Mouse (Mus musculus) heart, embryonic 15.5 days (tissue): Measurements from ENCODE around the gene Nfix. TPM values are rescaled to one million over a fixed set of nuclear protein-coding genes. Genes with fewer than 3 reads are reported as not detected.
A peak's percentile ranks its signal among the peaks of the same experiment; 100 is the strongest.
"Not testable (repeated sequence)": the region's sequence is repeated elsewhere in the genome, so short reads cannot be mapped to it uniquely, and the experiment has no call there.

Experiments
- ATAC-seq: fragments of 200-750 bp; cut with Nextera tagmentation; replicated peaks from 2 replicates; pipeline ENCODE4 v1.8.0; 2017; ENCODE audit warnings: low read depth, moderate TSS enrichment; ENCODE audit not compliant: insufficient number of reproducible peaks, insufficient read depth, low FRiP score
- H3K27ac ChIP-seq: fragments of 300-500 bp; sonication (generic); 2 replicates; pipeline ENCODE4 v1.5.1; 2015; ENCODE audit warnings: mild to moderate bottlenecking, inconsistent platforms
- H3K27me3 ChIP-seq: fragments of 300-500 bp; sonication (generic); 2 replicates; pipeline ENCODE4 v1.6.1; 2015; ENCODE audit warnings: inconsistent platforms
- H3K36me3 ChIP-seq: fragments of 300-500 bp; sonication (generic); 2 replicates; pipeline ENCODE4 v1.6.1; 2015; ENCODE audit warnings: mild to moderate bottlenecking, inconsistent platforms
- H3K4me1 ChIP-seq: fragments of 300-500 bp; sonication (generic); replicated peaks from 2 replicates; pipeline ENCODE4 v1.6.1; 2015; ENCODE audit warnings: inconsistent platforms
- H3K4me2 ChIP-seq: fragments of 300-500 bp; sonication (generic); 2 replicates; pipeline ENCODE4 v1.6.1; 2015; ENCODE audit warnings: inconsistent platforms, mild to moderate bottlenecking, moderate library complexity
- H3K4me3 ChIP-seq: fragments of 300-500 bp; sonication (generic); 2 replicates; pipeline ENCODE4 v1.5.1; 2015; ENCODE audit warnings: mild to moderate bottlenecking, inconsistent platforms
- H3K9ac ChIP-seq: fragments of 300-500 bp; sonication (generic); 2 replicates; pipeline ENCODE4 v1.6.1; 2015; ENCODE audit warnings: mild to moderate bottlenecking, inconsistent platforms
- H3K9me3 ChIP-seq: fragments of 300-500 bp; sonication (generic); replicated peaks from 2 replicates; pipeline ENCODE4 v1.6.1; 2016; ENCODE audit warnings: inconsistent platforms
- WGBS: fragments of 180-500 bp; shearing (Covaris S2); methylation state at CpG from one replicate; pipeline ENCODE4 v1.1.7; 2015; ENCODE audit warnings: mixed read lengths; 5-methylcytosine and 5-hydroxymethylcytosine counted together
- polyA plus RNA-seq: library from polyadenylated mRNA; unstranded; fragments of >200 nt; fragmentation: Nextera tagmentation; extraction: Ambion mirVana; gene quantifications from 2 replicates; pipeline ENCODE4 v1.2.1, GENCODE M21; 2015

Gene Nfix
- polyA plus RNA-seq, 1 experiment from 2014 or later, result 15.0 TPM

DNA sequence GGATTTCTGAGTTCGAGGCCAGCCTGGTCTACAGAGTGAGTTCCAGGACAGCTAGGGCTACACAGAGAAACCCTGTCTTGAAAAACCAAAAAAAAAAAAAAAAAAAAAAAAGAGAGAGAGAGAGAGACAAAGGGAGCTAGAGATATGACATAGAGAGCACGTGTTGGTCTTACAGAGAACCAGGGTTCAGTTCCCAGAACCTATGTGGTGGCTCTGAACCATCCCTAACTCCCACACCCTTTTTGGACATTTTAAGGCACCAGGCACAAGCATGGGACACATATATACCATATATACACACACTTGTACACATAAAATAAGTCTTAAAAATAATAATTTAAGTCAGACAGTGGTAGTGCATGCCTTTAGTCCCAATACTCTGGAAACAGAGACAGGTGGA, 26.4 kb upstream of the Nfix start:
- not testable (repeated sequence) for H3K4me2 ChIP-seq, ATAC-seq, H3K27me3 ChIP-seq, H3K27ac ChIP-seq, H3K36me3 ChIP-seq, H3K4me3 ChIP-seq, H3K9me3 ChIP-seq, H3K9ac ChIP-seq
- WGBS, result 83% methylated on average over 2 of the region's 2 CpGs
- peaks cover 14% of the 10 kb centered on the region for H3K4me1 ChIP-seq

DNA sequence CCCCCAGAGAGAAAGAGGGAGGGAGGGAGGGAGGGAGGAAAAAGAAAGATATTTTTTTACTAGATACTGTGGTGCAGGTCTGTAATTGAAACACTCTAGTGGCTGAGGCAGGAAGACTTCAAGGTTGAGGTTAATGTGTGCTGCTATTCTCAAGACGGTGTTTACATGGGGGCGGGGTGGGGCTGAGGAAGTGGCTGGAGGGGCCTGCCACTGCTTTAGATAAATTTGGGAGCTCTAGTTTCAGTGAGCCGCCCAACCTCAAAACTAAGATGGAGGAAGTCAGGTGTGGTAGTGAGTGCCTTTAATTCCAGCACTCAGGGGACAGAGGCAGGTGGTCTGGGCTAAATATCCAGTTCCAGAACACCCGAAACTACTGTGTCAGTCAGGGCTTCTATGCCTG, 25.5 kb upstream of the Nfix start:
- H3K9me3 ChIP-seq, result no peaks in the 10 kb centered on the region
- H3K27ac ChIP-seq, result no peak overlapping the region
- H3K4me2 ChIP-seq, result no peak overlapping the region
- peaks cover 13% of the 10 kb centered on the region for H3K4me1 ChIP-seq
- 53% methylated on average over 4 of the region's 4 CpGs for WGBS
- H3K27me3 ChIP-seq, result no peaks in the 10 kb centered on the region
- no peak overlapping the region for H3K4me3 ChIP-seq
- no peak for ATAC-seq
- H3K36me3 ChIP-seq, result no peaks in the 10 kb centered on the region
- H3K9ac ChIP-seq, result no peak overlapping the region

DNA sequence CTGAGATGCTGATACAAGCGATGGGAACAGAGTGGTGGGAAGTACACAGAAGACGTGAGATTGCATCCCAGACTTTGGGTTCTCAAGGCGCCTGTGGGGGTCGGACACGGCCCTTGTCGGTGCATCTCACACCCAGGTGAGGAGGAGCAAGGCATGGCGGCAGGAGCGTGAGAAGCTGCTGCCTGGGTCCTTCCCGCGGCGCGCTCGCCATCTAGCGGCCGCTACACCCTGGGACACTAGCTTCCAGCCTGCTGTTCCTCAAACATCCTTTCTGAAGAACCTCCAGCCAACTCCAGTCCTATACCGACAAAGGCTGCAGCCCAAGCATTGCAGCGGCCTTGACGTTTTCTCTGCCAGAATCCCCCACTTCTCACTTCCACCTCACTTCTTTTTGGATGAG, 23.5 kb upstream of the Nfix start:
- H3K4me1 ChIP-seq, result peaks cover 13% of the 10 kb centered on the region
- no peaks in the 10 kb centered on the region for H3K9me3 ChIP-seq
- no peak overlapping the region for H3K27ac ChIP-seq
- H3K27me3 ChIP-seq, result no peaks in the 10 kb centered on the region
- WGBS, result under 1% methylated on average over 18 of the region's 18 CpGs
- peak overlapping the region; percentile 46 for H3K4me2 ChIP-seq
- ATAC-seq, result peak; percentile 45; the same call in 1 of the 2 replicates
- no peaks in the 10 kb centered on the region for H3K36me3 ChIP-seq
- H3K4me3 ChIP-seq, result no peak overlapping the region
- no peak overlapping the region for H3K9ac ChIP-seq

DNA sequence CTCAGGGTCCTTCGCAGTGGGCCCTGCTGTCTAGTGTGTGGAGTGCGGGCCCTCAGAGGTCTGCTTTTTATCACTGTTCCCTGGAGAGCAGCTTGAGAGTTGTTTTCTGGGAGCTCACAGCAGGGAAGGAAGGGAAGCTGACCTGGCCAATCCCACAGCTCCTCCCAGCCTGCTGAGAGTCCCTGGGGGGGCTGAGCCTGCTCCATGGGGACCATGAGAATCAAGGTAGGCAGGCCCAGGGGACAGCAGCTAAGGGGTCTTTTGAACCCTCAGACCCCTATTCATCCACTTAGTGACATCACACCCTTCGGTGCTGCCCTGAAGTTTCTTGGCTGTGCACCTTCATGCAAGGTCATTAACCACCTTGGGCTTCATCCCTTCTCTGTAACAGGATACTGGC, 22.6 kb upstream of the Nfix start, which contains the start of gene Dand5:
TSS of gene Dand5 (minus strand) at position 101 of the 400 bp plus-strand sequence.
- whole genome bisulfite sequencing, result 43% methylated on average over 3 of the region's 3 CpGs

DNA sequence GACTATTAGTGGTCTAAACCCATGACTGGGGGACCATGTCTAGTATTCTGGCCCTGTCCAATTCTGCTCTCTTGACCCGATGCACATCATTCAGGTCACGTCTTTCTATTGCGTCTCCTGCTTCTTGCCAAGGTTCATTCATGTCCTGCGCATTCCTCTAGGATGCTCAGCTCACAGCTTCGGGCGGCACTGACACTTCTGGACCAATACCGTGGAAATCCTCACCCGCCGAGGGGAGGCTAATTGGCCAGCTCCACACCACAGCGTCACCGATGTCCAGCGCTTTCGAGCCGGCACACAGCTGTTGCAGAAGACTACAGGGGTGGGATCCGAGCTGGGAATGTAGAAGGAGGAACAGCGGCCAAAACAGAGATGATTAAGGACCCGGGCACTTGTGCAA, 16.0 kb upstream of the Nfix start:
- Histone ChIP-seq H3K27me3 (peaks cover 15% of the 10 kb centered on the region; the same call in 1 of the 2 replicates), H3K4me2 (no peak overlapping the region), H3K4me1 (peaks cover 18% of the 10 kb centered on the region), H3K4me3 (no peak overlapping the region), H3K9me3 (no peaks in the 10 kb centered on the region), H3K27ac (no peak overlapping the region), H3K9ac (no peak overlapping the region), H3K36me3 (no peaks in the 10 kb centered on the region)
- no peak for ATAC-seq
- 75% methylated on average over 17 of the region's 17 CpGs for WGBS

More for the DNA sequence above, 22.6 kb upstream of the Nfix start, which contains the start of gene Dand5:
- ATAC-seq, result no peak; the same call in 1 of the 2 replicates
- Histone ChIP-seq H3K27me3 (no peaks in the 10 kb centered on the region), H3K27ac (no peak within 1 kb of the TSS), H3K36me3 (no peaks in the 10 kb centered on the region), H3K4me2 (peak within 1 kb of the TSS; percentile 46), H3K9me3 (no peaks in the 10 kb centered on the region), H3K9ac (no peak within 1 kb of the TSS), H3K4me1 (peaks cover 13% of the 10 kb centered on the region), H3K4me3 (no peak within 1 kb of the TSS)

DNA sequence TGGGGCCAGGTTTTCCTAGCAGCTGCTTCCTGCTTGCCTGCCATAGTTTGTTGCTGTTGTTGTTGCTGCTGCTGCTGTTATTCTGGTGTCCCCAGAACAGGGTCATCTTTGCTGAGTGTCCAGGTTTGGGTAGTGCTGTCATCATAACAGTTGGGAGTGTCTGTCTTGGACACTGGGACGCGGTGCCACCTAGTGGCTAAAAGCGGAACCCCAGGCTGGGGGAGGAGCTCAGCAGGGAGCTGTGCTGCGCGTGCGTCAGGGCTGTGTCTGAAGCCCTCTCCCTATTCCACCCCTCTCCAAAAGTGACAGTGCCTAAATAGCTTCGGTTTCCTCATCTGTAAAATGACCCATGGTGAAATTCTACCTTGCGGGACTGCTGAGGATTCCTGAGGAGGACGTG, 15.4 kb upstream of the Nfix start:
- no peaks in the 10 kb centered on the region for H3K36me3 ChIP-seq
- H3K9me3 ChIP-seq, result no peaks in the 10 kb centered on the region
- no peak overlapping the region for H3K9ac ChIP-seq
- 13% methylated on average over 9 of the region's 9 CpGs for WGBS
- ATAC-seq, result peak; percentile 65
- H3K4me3 ChIP-seq, result no peak overlapping the region
- peaks cover 17% of the 10 kb centered on the region; the same call in 1 of the 2 replicates for H3K27me3 ChIP-seq
- H3K4me2 ChIP-seq, result peak overlapping the region; percentile 3
- H3K4me1 ChIP-seq, result peaks cover 23% of the 10 kb centered on the region
- H3K27ac ChIP-seq, result no peak overlapping the region

DNA sequence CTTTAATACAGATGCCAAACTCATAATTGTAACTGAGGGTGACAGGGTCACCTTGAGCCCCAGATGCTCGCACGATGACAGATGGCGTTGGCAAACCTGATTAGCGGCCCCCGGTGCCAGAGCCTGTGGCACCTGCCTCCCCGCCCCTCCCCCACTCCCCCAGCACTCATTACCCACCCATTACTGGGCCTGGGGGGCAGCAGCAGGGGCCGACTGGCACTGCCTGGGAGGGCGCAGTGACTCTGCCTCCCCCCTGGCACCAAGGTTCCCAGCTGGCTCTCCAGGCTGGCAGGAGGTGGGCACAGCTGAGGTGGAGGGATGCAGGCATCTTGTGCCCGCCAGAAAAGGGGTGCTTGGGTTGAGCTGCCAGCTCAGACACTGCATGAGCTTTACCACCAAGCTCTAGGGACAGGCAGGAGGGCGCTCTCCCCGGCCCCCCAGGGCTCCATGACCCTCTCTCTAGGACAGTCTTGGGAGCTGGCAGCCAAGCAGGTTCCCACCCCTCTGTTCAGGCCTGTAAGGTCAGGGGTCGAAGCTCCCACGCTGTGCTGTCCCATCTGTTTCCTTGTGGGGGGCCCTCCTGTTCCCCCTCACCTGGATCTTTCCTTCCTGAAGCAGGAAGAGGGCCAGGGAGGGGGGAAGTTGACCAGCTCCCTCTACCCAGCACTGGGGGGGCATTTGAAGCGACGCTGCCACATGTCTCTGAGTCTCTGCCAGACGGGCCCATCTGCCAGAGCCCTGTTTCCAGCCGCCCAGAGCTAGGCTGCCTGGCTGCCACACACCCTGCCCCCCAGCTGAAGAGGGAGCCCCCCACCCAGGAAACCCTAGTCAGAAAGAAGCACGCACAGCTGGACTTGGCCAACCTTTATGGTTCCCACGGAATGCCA, 14.7 kb upstream of the Nfix start:
- ATAC-seq, result no peak
- H3K9ac ChIP-seq, result peak overlapping the region; percentile 1; the same call in 1 of the 2 replicates
- no peak overlapping the region for H3K27ac ChIP-seq
- peak overlapping the region; percentile 3 for H3K4me2 ChIP-seq
- peaks cover 17% of the 10 kb centered on the region; the same call in 1 of the 2 replicates for H3K27me3 ChIP-seq
- H3K4me3 ChIP-seq, result no peak overlapping the region
- no peaks in the 10 kb centered on the region for H3K36me3 ChIP-seq
- no peaks in the 10 kb centered on the region for H3K9me3 ChIP-seq
- 36% methylated on average over 19 of the region's 19 CpGs for WGBS
- peaks cover 23% of the 10 kb centered on the region for H3K4me1 ChIP-seq

DNA sequence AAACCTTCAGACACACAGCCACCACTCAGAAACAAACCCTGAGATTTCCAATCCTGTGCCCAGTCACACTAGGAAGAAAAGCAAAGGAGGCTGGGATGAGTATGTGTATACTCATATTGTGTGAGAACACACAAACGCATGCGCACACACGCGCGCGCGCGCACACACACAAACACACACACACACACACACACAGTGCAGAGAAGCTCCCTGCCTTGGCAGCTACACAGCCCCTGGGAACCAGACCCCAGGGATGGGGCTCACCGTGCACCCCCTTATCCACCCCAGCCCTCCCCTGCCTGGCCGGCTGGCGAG, 14.1 kb upstream of the Nfix start:
- H3K9ac ChIP-seq, result 0 out of 2 replicates have a peak overlapping the region, but pooled peaks have one; percentile 1
- H3K27me3 ChIP-seq, result peaks cover 17% of the 10 kb centered on the region; the same call in 1 of the 2 replicates
- H3K9me3 ChIP-seq, result no peaks in the 10 kb centered on the region
- ATAC-seq, result no peak
- H3K36me3 ChIP-seq, result no peaks in the 10 kb centered on the region
- no peak overlapping the region for H3K4me2 ChIP-seq
- 84% methylated on average over 11 of the region's 11 CpGs for WGBS
- peaks cover 25% of the 10 kb centered on the region for H3K4me1 ChIP-seq
- no peak overlapping the region for H3K27ac ChIP-seq
- H3K4me3 ChIP-seq, result no peak overlapping the region

DNA sequence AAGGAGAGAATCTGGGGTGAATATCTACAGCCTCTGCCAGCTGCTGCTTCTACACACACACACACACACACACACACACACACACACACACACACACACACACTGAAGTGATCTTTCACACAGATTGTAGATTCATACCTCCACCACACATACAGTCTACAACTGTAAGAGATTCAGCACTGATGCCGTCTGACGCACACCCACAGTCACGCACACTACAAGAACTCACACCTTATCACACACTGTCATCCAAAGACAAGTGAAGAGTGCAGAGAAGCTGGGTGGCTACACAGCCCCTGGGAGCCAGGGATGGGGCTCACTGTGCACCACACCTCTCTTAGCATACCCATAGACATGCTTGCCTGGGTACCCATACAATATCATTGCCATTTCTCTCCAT, 13.7 kb upstream of the Nfix start:
- H3K9ac ChIP-seq, result no peak overlapping the region
- no peaks in the 10 kb centered on the region for H3K36me3 ChIP-seq
- peaks cover 17% of the 10 kb centered on the region; the same call in 1 of the 2 replicates for H3K27me3 ChIP-seq
- H3K27ac ChIP-seq, result no peak overlapping the region
- no peak overlapping the region for H3K4me3 ChIP-seq
- H3K4me1 ChIP-seq, result peaks cover 25% of the 10 kb centered on the region
- WGBS, result 61% methylated on average over 3 of the region's 3 CpGs
- no peak for ATAC-seq
- no peaks in the 10 kb centered on the region for H3K9me3 ChIP-seq
- H3K4me2 ChIP-seq, result no peak overlapping the region

DNA sequence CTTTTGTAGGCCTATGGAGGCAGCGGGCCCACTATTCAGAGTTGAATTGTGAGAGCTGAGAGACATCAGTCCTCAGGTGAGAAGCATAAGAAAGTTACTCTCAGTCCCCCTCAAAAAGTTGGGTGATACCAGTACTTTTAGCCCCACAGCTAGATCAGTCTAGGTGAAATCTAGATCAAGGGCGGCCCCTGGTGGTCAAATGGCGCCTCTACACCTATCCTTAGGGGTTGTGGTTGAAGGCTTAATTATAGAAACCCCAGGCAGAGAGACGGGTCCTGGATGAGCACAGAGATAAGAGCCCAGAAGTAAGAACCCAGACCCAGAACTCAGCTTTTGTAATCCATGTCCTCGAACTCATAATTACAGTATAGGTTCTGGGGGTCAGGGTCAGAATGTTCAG, 12.9 kb upstream of the Nfix start:
- no peak; the same call in 1 of the 2 replicates for ATAC-seq
- Histone ChIP-seq H3K9ac (no peak overlapping the region), H3K27ac (no peak overlapping the region), H3K36me3 (no peaks in the 10 kb centered on the region), H3K9me3 (no peaks in the 10 kb centered on the region), H3K4me3 (no peak overlapping the region), H3K27me3 (peaks cover 17% of the 10 kb centered on the region; the same call in 1 of the 2 replicates), H3K4me2 (no peak overlapping the region), H3K4me1 (peaks cover 25% of the 10 kb centered on the region)
- WGBS, result 0% methylated on average over 5 of the region's 5 CpGs

DNA sequence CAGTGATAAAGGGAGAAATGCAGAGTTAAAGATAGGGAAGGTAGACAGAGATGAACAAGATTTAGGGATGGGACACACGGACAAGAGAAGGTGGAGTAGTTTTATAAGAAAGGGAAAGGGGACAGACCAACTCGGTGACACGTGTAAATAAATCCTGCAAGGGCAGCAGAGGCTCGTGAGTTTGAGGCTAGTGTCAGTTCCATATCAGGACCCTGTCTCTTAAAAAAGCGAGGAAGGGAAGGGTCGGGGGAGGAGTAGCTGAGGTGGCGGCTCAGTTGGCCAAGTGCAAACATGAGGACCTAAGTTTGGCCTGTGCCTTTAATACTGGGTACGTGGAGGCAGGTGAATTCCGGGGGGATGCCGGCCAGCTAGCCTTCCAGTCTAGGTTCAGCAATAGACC, 11.2 kb upstream of the Nfix start:
- H3K27ac ChIP-seq, result no peak overlapping the region
- H3K36me3 ChIP-seq, result no peaks in the 10 kb centered on the region
- peak overlapping the region; percentile 77 for H3K4me2 ChIP-seq
- ATAC-seq, result no peak
- peaks cover 17% of the 10 kb centered on the region; the same call in 1 of the 2 replicates for H3K27me3 ChIP-seq
- no peaks in the 10 kb centered on the region for H3K9me3 ChIP-seq
- H3K9ac ChIP-seq, result peak overlapping the region; percentile 29; the same call in 1 of the 2 replicates
- WGBS, result 30% methylated on average over 10 of the region's 10 CpGs
- H3K4me3 ChIP-seq, result peak overlapping the region; percentile 47
- peaks cover 25% of the 10 kb centered on the region for H3K4me1 ChIP-seq
